Mouse (Mus musculus): ENCODE data around the gene Nos1ap. TPM values are rescaled to one million over a fixed set of nuclear protein-coding genes. Genes with fewer than 3 reads are reported as not detected.

The Nos1ap gene
- polyA plus RNA-seq (2017; shearing (Covaris generic)): 0.13 TPM

GRCm38 (mm10) chr1:170589219-170590040 lies at the start of gene Nos1ap:
Gene Nos1ap (minus strand): TSS chr1:170589861.

GRCm38 (mm10) chr1:170308503-170308902 lies 281.2 kb downstream of the Nos1ap start, which contains the start of gene Spata46:
Gene Spata46 (plus strand): TSS chr1:170308803.

GRCm38 (mm10) chr1:170306232-170306631 lies 283.4 kb downstream of the Nos1ap start, which contains the start of gene Gm7694:
Gene Gm7694 (minus strand): TSS chr1:170306332.

GRCm38 (mm10) chr1:170277016-170277415 lies 312.6 kb downstream of the Nos1ap start, which contains the start of gene Sh2d1b1:
Gene Sh2d1b1 (plus strand): TSS chr1:170277320.

Other genes with a start within 250 kb of the Nos1ap start
- gene Olfml2b, start 54.7 kb upstream of the Nos1ap start, polyA plus RNA-seq (2017; shearing (Covaris generic)): not detected

Measured in CD4-positive, CD25-positive, alpha-beta regulatory T cell (primary cell).